Mouse (Mus musculus) brain, adult 2 months (tissue): ENCODE measurements at regions not wholly inside any gene's neighbourhood (a gene's known extent, or its start where the extent isn't known, plus 50 kb on each side); places are given as distances from the start of the nearest gene placed in this dataset.

ENCODE experiments used
- DNase-seq: peaks from one replicate; pipeline ENCODE4 v3.0.0; 2011; ENCODE audit warnings: low read depth, low spot score

DNA sequence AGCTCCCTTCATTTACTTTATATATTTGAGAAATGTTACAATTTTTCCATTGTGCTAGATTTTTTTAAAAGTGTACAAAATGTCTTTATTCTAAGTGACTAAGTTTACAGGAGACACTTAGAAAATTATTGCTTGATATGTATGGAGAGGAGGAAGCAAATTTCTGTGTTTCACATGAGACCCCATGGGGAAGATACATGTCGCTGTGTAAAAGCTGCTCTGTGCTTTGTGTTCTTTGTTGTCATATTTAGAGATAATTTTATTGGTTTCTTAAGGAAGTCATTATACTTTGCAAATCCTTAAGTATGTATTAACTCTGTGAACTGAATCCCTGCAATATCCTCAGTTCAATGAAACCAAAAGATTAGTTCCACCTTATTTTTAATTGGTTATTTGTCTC is 406.0 kb upstream of the 1700003H04Rik start:
- DNase-seq: no peak

DNA sequence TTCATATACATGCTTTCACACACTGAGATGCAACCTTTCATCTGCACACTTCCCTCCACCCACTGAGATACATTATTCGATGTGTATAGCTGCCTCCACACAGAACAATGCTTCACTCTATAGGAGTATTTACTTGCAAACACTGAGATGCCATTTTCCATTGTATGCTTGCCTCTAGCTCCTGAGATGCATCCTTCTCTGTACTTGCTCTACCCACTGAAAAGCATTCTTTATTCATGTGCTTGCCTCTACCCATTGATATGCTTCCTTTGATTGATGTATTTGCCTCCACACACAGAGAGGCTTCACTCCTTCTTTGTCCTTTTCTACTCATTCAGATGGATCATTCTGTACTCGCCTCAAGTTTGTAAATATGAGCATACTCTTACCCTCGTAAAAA is 405.6 kb upstream of the 1700003H04Rik start:
- no peak for DNase-seq

DNA sequence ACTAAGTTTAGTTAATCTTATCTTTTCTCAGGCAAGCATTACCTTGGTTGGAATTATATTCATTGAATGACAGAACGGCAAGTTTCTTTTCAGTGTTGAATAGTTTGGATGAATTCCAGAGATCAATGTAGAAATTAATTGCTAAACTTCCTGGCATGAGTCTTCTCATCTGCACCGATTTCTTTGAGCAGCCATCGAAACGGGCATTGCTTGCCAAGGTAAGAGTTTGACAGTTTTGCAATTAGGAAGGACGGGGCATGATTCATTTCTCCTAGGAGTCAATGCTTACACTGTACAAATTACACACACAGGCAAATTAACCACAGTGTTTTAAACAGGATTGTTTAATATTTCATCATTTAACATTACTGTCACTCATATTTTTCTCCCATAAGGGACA is 404.5 kb upstream of the 1700003H04Rik start:
- DNase-seq: peak; percentile 11

DNA sequence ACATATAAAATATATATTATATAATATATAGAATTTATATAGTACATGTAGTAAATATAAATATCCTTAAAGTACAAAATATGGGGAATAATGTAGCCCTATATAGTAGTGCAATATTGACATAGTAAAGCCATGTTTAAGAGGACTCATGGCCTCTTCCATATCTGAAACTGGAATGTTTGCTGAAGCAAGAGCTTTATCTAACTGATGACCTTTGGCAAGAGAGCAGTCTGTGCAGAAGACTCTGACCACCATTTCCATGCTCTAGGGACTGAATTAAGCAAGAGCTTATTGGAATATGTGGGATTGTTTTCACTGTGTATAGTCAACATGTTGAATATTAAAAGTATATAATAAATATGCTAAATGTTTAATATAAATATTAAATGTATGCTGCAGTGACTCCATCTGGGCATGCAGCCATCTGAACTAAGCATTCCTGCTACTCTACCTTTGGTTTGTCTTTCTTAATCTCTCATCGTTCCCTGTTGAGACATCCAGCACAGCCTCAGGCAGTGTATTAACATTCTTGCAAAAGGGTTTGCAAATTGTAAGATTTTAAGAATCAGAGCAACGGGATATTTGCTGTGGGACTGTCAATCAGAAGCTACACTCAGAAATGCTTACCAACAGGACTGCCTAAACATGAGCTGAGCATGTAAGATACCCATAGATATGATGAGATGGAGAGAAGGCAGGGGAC is 354.4 kb upstream of the 1700003H04Rik start:
- no peak for DNase-seq

DNA sequence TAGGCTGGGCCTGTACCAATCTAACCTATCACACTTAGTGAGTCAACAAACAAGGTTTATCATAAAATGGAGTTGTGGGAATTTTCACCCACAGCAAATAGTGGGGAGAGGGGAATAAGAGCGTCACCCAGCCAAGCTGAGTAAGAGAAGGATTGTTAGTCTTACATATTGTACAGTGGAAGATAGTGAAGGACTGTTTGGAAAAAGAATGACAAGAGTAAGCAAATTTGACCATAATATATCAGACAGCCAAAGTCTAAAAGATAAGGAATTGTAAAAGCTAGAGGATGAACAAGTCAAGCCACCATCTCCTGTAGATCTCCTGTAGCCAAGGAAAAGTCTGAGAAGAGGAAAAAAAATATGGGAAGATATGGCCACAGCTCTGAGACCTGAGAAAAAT is 351.8 kb upstream of the 1700003H04Rik start:
- no peak for DNase-seq

DNA sequence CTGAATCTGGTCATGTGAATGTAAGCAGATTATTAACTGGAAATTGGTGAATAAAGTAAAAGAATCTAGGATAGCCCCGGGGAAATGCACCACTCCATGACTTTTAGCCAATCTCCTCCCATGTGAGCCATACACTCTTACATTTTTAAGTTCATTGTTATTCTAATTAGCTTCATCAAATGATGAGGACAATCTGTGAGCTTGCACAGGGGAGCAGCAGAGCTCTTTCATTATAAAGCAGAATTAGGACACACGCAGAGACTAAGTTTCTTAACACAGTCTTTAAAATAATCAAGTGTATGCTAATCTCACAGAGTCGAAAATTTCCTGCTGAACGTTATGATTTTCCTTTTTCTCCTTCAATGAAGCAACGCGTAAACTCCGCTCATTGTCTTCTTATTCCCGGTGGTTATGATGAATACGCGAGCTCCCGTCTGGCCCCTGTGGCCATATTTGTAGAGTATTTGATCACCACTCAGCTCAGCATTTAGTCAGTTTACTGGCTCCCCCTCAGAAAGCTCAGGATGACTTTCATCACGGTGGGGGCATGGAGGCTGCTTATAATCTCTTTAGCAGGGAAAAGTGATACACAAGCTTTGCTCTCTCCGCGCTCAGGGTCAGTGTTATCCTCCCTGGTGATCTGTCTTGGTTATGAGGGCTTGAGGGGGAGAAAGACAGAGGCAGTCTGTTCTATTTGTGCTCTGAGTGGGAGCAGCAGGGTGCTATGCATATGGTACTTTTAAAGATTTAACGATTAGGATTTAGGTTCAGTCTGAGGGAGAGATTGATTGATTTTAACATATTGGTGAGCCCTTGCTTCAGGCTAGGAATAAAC is 350.1 kb upstream of the 1700003H04Rik start:
- DNase-seq: peak; percentile 25

- DNase-seq: no peak
These were observed 328.0 kb upstream of the 1700003H04Rik start for GRCm38 (mm10) chr3:124908925-124909324.
